Mouse (Mus musculus) adrenal gland, adult 8-10 months (tissue): Measurements from ENCODE around the gene Spn. TPM values are rescaled to one million over a fixed set of nuclear protein-coding genes. Genes with fewer than 3 reads are reported as not detected.

Experiments used
- total RNA-seq, 4 experiments: library from RNA; stranded (reverse); gene quantifications; 2 replicates each; pipeline ENCODE4 v1.2.4; 2022

Gene Spn
- total RNA-seq, 4 experiments from 2014 or later = 1.2 to 2.0 (median 1.7) TPM

Other genes starting within 250 kb of the Spn start
- 10 to 100 TPM; 29.4 to 48.6 (median 37.2) TPM for gene Tmem219, start 214.9 kb downstream of the Spn start, total RNA-seq
- gene Kctd13, start 208.9 kb downstream of the Spn start, total RNA-seq = 10 to 100 TPM; 20.9 to 35.2 (median 33.6) TPM
- 1 to 10 TPM; 1.7 to 5.0 (median 3.7) TPM for gene Asphd1, start 188.2 kb downstream of the Spn start, total RNA-seq
- gene Sez6l2, start 187.3 kb downstream of the Spn start, total RNA-seq = 100 to 1,000 TPM in 3 of 4 experiments, 10 to 100 TPM in 1; 94.1 to 133 (median 117) TPM
- gene Cdipt, start 161.9 kb downstream of the Spn start, total RNA-seq = 100 to 1,000 TPM in 3 of 4 experiments, 10 to 100 TPM in 1; 99.2 to 107 (median 103) TPM
- 1 to 10 TPM in 1 of 4 experiments, under 1 TPM in 3; 0.46 to 1.8 (median 0.71) TPM for gene Cdiptos, start 161.7 kb downstream of the Spn start, total RNA-seq
- gene Mvp, start 123.2 kb downstream of the Spn start, total RNA-seq = 100 to 1,000 TPM; 117 to 186 (median 125) TPM
- 1 to 10 TPM in 1 of 4 experiments, not detected in 3; 1.5 TPM for gene Pagr1b, start 121.3 kb downstream of the Spn start, total RNA-seq
- gene Pagr1a, start 120.5 kb downstream of the Spn start, total RNA-seq = 10 to 100 TPM in 3 of 4 experiments, 1 to 10 TPM in 1; 7.5 to 36.1 (median 14.3) TPM
- gene Gm42742, start 116.7 kb downstream of the Spn start, total RNA-seq = 10 to 100 TPM in 3 of 4 experiments, 1 to 10 TPM in 1; 5.5 to 40.3 (median 28.9) TPM
- gene Prrt2, start 116.6 kb downstream of the Spn start, total RNA-seq = 1 to 10 TPM; 2.4 to 8.7 (median 6.4) TPM
- gene Maz, start 110.8 kb downstream of the Spn start, total RNA-seq = 100 to 1,000 TPM in 3 of 4 experiments, 10 to 100 TPM in 1; 99.9 to 123 (median 111) TPM
- gene Kif22, start 95.4 kb downstream of the Spn start, total RNA-seq = 1 to 10 TPM; 1.5 to 3.6 (median 1.8) TPM
- not detected for gene Zg16, start 50.5 kb downstream of the Spn start, total RNA-seq
- 1 to 10 TPM; 1.4 to 1.8 (median 1.5) TPM for gene AI467606, start 46.5 kb downstream of the Spn start, total RNA-seq
- under 1 TPM; 0.12 to 0.83 (median 0.31) TPM for gene Qprt, start 15.6 kb downstream of the Spn start, total RNA-seq
- gene Cd2bp2, start 58.2 kb upstream of the Spn start, total RNA-seq = 10 to 100 TPM; 61.9 to 89.2 (median 70.0) TPM
- gene Tbc1d10b, start 70.6 kb upstream of the Spn start, total RNA-seq = 10 to 100 TPM; 47.9 to 63.7 (median 57.0) TPM
- gene Mylpf, start 71.1 kb upstream of the Spn start, total RNA-seq = 1 to 10 TPM; 2.8 to 6.2 (median 3.7) TPM
- gene Zfp553, start 95.2 kb upstream of the Spn start, total RNA-seq = 10 to 100 TPM; 11.6 to 19.5 (median 15.0) TPM
- gene Sept1, start 95.3 kb upstream of the Spn start, total RNA-seq = 10 to 100 TPM in 2 of 4 experiments, 1 to 10 TPM in 2; 9.1 to 11.2 (median 10.3) TPM
- gene Zfp771, start 106.5 kb upstream of the Spn start, total RNA-seq = 10 to 100 TPM; 32.9 to 46.1 (median 39.7) TPM
- 10 to 100 TPM; 28.2 to 36.5 (median 31.6) TPM for gene Dctpp1, start 122.9 kb upstream of the Spn start, total RNA-seq
- 100 to 1,000 TPM in 1 of 4 experiments, 10 to 100 TPM in 3; 44.5 to 105 (median 76.5) TPM for gene Sephs2, start 136.2 kb upstream of the Spn start, total RNA-seq
- 1 to 10 TPM; 1.9 to 3.1 (median 2.7) TPM for gene Itgal, start 158.4 kb upstream of the Spn start, total RNA-seq
- gene Zfp768, start 207.8 kb upstream of the Spn start, total RNA-seq = 10 to 100 TPM; 25.9 to 29.4 (median 28.0) TPM
- gene Zfp747, start 238.2 kb upstream of the Spn start, total RNA-seq = 10 to 100 TPM; 11.1 to 14.4 (median 12.5) TPM
- 1 to 10 TPM; 4.5 to 6.6 (median 5.9) TPM for gene 9130019O22Rik, start 249.3 kb upstream of the Spn start, total RNA-seq